Mouse (Mus musculus) brain, embryonic 14.5 days (tissue): Measurements from ENCODE around the gene Slc39a11.

ENCODE experiments used
- CTCF ChIP-seq: fragments of 200-500 bp; IDR thresholded peaks from 2 replicates; pipeline ENCODE4 v1.5.1; 2012; ENCODE audit warnings: inconsistent platforms, mild to moderate bottlenecking, moderate library complexity, borderline replicate concordance; ENCODE audit not compliant: insufficient read depth, insufficient read length; ENCODE audit errors: extremely low read depth
- POLR2A ChIP-seq: fragments of 200-500 bp; IDR thresholded peaks from 2 replicates; pipeline ENCODE4 v1.6.1; 2012; ENCODE audit warnings: mild to moderate bottlenecking, inconsistent platforms, borderline replicate concordance; ENCODE audit not compliant: poor library complexity, insufficient read depth, insufficient read length, severe bottlenecking; ENCODE audit errors: extremely low read depth

DNA sequence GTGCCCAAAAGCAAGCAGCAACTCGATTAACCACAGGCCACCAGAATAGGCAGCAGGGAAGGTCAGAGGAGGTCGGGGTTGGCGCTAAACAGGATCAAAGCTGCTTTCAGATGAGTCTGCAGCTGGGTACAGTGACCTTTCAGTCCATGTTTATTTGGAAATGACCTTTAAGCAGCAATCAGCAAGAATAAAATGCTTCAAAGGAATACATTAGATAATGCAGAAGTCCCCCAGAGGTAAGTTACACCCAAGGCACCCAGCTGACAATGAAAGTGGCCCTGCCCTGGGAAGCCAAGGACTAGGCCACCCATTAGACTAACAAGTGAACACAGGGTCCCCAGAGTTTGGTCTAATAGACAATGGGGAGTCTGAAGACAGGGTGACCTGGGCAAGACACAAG lies 60.9 kb downstream of the Slc39a11 start:
- TF ChIP-seq CTCF (no peak), POLR2A (no peak)
